Mouse (Mus musculus): ENCODE results near the gene Mon1a.

Mon1a gene

DNA sequence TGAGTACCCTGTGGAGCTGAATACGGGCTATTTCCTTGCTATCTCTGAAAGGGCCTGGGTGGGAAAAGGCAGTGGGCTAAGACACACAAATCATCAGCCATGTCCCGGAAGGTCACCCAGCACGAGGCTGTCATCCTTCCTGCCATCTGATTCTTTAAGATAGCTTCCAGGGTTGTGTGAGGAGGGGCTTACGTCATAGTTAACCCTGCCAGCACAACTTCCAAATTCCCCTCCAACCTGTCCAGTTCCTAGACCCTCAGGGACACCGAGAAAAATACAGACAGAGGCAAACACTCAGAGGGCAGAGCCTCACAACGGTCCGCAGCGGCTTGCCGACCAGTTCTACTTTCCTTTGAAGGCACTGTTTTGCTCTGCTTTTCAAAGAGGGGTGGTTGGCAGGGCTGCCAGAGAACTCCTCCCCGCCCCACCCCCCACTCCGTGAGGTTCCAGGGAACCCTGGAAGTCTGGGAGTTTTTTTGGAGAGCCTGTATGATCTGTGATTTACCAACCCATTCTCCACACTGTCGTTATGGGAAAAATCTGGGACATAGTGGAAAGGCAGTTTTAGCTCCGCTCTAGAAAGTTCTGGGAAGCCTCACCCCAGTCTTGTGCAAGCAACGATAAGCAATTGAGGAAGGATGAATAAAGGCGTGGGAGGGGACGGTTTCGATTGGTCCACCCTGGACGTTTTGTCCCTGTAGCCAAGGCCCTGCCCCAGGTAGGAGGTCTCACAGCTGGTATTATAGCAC is 20.6 kb downstream of the Mon1a start:
- DNase-seq (ENCODE audit: low spot score in 2 of 2), result no peak

DNA sequence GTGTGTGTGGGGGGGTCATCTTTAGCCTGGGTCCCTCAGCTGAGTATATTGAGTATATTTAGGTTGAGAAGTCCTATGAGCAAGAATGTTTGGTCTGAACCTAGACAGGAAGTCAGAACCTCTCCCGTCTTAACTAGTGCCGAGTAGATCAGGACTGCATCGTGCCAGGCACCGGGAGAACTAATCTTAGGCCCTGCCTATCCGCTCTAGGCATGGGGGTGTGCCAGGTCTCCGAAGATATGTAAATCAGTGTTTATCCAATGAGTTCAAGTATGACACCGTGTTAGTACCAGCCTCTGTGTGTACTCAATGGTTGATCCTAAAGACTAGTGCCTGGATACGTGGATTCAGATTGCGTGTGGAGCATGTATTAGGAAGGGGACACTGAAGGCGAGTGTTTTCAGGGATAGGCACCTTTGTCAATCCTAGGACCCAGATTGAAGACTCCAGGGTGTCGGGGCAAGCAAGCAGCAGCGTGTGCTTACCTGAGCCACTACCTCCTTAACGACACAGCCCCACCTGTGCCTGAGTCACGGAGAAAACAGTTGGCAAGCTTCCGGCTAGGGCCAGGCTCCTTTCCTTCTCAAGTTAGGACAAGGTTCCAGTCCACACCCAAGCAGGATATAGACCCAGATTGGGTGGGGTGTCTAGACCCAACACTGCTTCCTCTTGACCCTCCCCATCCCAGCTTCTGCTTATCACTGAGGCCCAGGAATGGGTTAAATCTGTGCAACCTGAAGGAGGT is 22.2 kb downstream of the Mon1a start:
- DNase-seq (ENCODE audit: low spot score in 2 of 2), result no peak

- DNase-seq (ENCODE audit: low spot score in 2 of 2), result no peak
Observed at GRCm38 (mm10) chr9:107914764-107915420, 26.9 kb downstream of the Mon1a start.

GRCm38 (mm10) chr9:107917895-107918608 is 30.1 kb downstream of the Mon1a start:
- DNase-seq (ENCODE audit: low spot score in 2 of 2), result no peak

DNA sequence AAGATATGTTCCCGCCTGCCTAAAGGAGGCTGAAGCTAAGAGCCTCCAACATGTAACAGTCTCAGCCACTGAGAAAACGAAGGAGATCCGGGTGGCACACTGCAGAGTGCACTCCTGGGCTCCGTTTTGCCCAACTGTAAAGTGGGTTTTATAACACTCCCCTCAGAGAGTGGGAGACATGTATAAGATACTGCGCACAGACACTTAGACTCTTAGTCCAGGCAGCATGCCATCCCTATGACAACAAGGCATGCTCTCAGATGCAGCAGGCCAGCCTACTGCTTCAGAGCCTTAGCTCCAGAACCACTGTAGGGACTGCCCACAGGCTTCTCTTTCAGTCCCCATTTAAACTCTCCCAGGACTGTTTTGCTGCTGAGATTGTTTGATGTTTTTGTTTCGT is 30.9 kb downstream of the Mon1a start:
- DNase-seq (ENCODE audit: low spot score in 2 of 2), result no peak

DNA sequence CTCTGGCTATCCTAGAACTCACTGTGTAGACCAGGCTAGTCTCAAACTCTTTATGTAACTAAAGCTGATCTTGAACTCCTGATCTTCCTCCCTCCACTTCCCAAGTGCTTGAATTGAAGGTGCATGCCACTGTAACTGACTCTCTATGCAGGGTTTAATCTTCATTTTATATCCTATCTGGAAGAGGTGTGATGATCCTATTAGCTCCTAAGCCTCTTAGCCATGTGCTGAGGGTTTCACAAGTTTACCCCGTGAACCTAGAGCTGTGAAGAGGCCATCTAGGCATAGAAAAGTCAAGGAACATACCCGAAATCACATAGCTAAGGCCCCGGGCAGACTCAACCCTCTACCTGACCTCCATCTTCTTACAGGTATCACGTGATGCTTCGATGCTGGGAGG is 31.5 kb downstream of the Mon1a start:
- DNase-seq (ENCODE audit: low spot score in 2 of 2), result no peak

DNA sequence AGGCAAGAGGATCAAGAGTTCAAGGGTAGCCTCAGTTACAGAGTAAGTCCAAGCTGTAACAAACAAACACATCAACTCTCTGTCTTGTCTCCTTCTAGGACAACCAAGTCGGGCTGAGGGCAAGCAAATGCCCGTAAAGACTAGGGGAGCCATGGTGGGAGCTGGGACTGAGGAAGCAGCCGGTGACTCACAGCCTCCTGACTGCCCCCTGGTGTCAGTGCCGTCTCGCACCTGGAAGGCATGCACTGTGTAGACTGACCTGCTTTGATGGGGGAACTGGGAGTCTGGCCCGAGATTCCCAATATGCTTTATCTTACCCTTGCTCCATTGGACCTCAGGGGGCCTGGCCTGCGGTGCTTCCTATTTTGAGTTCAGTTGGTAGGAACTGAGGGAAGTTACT is 35.1 kb downstream of the Mon1a start:
- DNase-seq (ENCODE audit: low spot score in 2 of 2), result peak in 1 of 2 experiments; percentile 72

DNA sequence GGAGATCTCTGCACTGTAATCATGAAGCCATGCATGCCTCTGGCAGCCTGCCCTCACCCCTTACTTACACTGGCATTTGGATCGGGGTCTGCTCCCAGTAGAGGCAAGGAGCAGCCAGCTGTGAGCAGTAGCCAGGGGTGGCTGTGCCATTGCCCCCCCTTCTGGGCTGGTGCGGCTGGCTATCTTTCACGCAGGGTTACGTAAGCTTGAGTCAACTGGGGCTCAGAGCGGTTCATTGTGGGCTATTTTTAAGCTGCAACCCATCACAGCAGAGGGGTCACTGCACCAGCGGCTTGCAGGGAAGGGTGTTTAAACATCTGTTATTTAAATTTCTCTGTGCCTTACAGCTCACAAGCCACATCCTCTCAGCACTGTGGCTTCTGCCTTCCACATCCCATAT is 36.0 kb downstream of the Mon1a start:
- no peak for DNase-seq (ENCODE audit: low spot score in 2 of 2)

DNA sequence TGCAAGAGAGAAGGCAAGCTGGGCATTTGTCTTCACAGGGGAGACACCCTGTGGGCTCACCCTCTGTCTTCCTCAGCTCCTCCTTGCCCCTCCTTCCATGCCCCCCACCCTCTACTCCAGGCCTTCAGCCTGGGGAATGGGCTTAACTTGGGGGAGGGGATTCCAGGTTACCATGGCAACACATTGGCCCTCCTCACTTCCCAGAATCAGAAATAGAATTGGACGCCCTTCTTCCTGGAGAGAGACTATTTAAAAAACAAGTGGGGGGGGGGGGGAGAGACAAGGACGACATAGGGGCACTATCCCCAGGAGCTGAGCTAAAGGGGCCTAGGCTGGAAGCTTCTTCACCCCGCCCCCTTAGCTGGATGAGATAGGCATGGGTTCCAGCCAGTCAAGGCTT is 37.3 kb downstream of the Mon1a start:
- no peak for DNase-seq (ENCODE audit: low spot score in 2 of 2)

DNA sequence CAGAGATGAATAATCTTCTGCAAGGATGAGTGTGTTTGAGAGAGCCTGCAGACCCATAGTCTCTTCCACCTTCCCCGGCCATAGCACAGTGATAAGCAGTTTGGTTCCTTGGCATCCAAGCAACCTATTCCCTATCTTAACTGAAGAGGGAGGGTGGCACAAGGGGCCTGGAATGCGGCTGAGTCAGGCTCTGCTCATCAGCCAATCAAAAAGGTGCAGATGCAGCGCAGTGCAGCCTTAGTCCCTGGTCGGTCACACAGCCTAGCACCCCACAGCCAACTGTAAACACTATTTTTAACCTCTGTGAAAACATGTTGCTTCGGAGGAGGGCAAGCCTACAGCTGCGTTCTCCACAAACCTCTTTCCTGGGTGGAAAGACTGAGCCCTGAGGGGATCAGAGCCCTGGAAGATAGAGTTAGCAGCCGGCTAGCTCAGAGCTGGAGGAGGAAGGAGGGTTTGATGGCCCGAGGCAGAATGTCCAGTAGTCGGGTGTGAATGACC is 39.0 kb downstream of the Mon1a start:
- no peak for DNase-seq (ENCODE audit: low spot score in 2 of 2)

GRCm38 (mm10) chr9:107927749-107928148 is 39.8 kb downstream of the Mon1a start:
- no peak for DNase-seq (ENCODE audit: low spot score in 2 of 2)

GRCm38 (mm10) chr9:107928169-107928568 is 40.2 kb downstream of the Mon1a start, which contains the start of gene Actl11:
Gene Actl11 (plus strand): TSS chr9:107928469.
- no peak for DNase-seq (ENCODE audit: low spot score in 2 of 2)

GRCm38 (mm10) chr9:107932221-107932620 is 44.3 kb downstream of the Mon1a start:
- DNase-seq (ENCODE audit: low spot score in 2 of 2), result no peak

DNA sequence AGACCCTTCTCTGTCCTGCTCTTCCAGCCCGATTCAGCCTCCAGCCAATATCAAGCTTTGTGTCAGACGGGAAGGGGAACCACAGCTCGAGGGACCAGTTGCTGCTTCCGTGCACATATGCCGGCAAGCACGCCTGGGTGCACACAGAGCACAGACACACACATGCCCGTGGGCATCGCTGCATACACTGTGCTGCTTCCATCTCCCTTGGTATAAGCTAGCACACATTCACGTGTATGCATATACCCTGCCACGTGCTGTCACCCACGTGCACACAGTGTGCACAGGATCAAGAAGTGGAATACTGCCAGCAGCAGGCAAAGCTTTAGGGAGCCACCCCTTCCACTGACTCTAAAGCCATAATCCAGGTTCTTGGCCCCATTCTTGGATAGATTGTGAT is 46.2 kb downstream of the Mon1a start:
- DNase-seq (ENCODE audit: low spot score in 2 of 2), result no peak

- DNase-seq (ENCODE audit: low spot score in 2 of 2), result no peak
Observed at GRCm38 (mm10) chr9:107935374-107935773, 47.4 kb downstream of the Mon1a start, which contains the start of gene Camkv. Gene Camkv (plus strand): TSS chr9:107935674.

GRCm38 (mm10) chr9:107935790-107936214 is 47.9 kb downstream of the Mon1a start:
- DNase-seq (ENCODE audit: low spot score in 2 of 2), result peak in 1 of 2 experiments; percentile 45

- DNase-seq (ENCODE audit: low spot score in 2 of 2), result no peak
Observed at GRCm38 (mm10) chr9:107936215-107936822, 48.4 kb downstream of the Mon1a start.

GRCm38 (mm10) chr9:107936831-107937230 is 48.9 kb downstream of the Mon1a start:
- DNase-seq (ENCODE audit: low spot score in 2 of 2), result no peak

DNA sequence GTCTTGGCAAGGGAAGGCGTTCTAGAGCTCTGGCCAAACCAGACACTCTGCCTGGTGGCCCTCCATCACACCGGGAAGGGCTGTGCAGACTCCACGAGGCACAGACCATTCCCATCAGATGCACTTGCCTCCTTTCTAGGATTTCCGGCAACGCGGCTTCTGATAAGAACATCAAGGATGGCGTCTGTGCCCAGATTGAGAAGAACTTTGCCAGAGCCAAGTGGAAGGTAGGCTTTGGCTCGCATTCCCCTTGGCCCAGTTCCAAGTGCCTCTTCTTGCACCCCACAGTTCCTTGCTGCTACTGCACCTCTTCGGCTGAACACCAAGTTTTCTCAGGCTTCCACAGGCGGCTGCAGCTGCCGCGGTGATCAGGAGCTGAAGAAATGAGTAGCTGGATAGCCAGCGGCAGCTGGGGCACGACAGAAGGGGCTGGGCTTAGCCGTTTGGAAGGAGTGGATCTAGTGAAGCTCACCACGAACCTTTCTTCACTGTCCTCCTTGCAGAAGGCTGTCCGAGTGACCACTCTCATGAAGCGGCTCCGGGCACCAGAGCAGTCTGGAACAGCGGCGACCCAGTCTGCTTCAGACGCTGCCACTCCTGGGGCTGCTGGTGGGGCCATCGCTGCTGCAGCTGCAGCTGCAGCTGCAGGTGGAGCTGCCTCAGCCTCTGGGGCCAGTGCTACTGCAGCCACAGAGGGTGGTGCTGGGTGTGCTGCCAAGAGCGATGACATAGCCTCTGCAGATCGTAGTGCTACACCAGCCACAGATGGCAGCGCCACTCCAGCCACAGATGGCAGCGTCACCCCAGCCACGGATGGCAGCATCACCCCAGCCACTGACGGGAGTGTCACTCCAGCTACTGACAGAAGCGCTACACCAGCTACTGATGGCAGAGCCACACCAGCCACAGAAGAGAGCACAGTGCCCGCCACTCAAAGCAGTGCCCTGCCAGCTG is 59.6 kb downstream of the Mon1a start:
- no peak for DNase-seq (ENCODE audit: low spot score in 2 of 2)

Data from spleen, postnatal 10 days (tissue).